Mouse (Mus musculus) brain, embryonic 14.5 days (tissue): ENCODE results near the gene Rab40b. TPM values are rescaled to one million over a fixed set of nuclear protein-coding genes. Genes with fewer than 3 reads are reported as not detected.
A peak's percentile ranks its signal among the peaks of the same experiment; 100 is the strongest.

Experiments
- DNase-seq: peaks from one replicate; pipeline ENCODE4 v3.0.0-alpha.2; 2011; ENCODE audit warnings: low read depth
- CTCF ChIP-seq: fragments of 200-500 bp; IDR thresholded peaks from 2 replicates; pipeline ENCODE4 v1.5.1; 2012; ENCODE audit warnings: inconsistent platforms, mild to moderate bottlenecking, moderate library complexity, borderline replicate concordance; ENCODE audit not compliant: insufficient read depth, insufficient read length; ENCODE audit errors: extremely low read depth
- POLR2A ChIP-seq: fragments of 200-500 bp; IDR thresholded peaks from 2 replicates; pipeline ENCODE4 v1.6.1; 2012; ENCODE audit warnings: mild to moderate bottlenecking, inconsistent platforms, borderline replicate concordance; ENCODE audit not compliant: poor library complexity, insufficient read depth, insufficient read length, severe bottlenecking; ENCODE audit errors: extremely low read depth
- polyA plus RNA-seq: library from polyadenylated mRNA; depleted of rRNA; stranded (reverse); fragments of >200 nt; gene quantifications from 2 replicates; pipeline ENCODE4 v1.2.3, GENCODE M21; 2012; rRNA removed

Gene Rab40b
- polyA plus RNA-seq, result 5.5 and 5.7 TPM in 2 replicates

GRCm38 (mm10) chr11:121387750-121388553 is at the start of gene Rab40b:
Gene Rab40b, minus strand, starts transcription at chr11:121388251.
- TF ChIP-seq CTCF, result no peak
- 0 out of 2 replicates have a peak, but pooled peaks have one; percentile 33 for TF ChIP-seq POLR2A
- peak; percentile 99 for DNase-seq

GRCm38 (mm10) chr11:121437236-121437635 is 49.2 kb upstream of the Rab40b start:
- TF ChIP-seq POLR2A (no peak), CTCF (no peak)
- no peak for DNase-seq

GRCm38 (mm10) chr11:121434156-121435155 is 46.4 kb upstream of the Rab40b start, which contains the start of gene Fn3k:
Gene Fn3k, plus strand, starts transcription at chr11:121434913.
- TF ChIP-seq POLR2A, result no peak
- no peak for TF ChIP-seq CTCF
- DNase-seq, result peak; percentile 95

GRCm38 (mm10) chr11:121433397-121433796 is 45.3 kb upstream of the Rab40b start:
- TF ChIP-seq POLR2A (no peak), CTCF (no peak)
- no peak for DNase-seq

DNA sequence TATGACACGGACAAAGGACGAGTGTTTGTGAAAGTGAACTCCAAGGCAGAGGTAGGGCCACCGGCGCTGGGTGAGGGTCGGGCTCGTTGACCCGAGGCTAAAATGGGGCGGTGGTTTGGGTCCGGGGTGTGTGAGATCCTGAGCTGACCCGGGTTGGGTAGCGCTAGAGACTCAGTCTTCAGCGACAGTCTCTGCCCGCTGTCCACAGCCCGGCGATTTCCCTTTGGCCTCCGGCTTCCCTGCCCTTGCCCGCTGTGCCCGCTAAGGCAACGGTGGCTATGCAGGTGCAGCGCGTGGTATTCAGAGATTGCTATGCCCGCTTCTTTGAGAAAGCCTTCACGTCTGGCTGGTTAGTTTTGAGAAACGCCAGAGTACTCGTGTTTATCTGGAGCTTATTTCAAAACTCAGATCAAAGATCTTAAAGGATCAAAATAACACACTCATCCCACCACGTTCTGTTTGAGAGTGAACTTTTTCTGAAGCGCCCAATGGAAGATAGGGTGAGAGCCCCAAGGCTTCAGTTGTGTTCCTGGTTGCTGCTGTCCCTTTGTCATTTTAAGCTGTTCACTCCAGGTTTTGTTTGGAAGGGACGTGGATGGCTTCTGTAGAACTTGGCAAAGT is 33.6 kb upstream of the Rab40b start:
- TF ChIP-seq CTCF (no peak), POLR2A (no peak)
- no peak for DNase-seq

- TF ChIP-seq POLR2A, result peak; percentile 42; the same call in 1 of the 2 replicates
- no peak for TF ChIP-seq CTCF
- peak; percentile 99 for DNase-seq
Observed at GRCm38 (mm10) chr11:121420830-121421552, 32.9 kb upstream of the Rab40b start, which contains the start of gene Fn3krp. Gene Fn3krp, plus strand, starts transcription at chr11:121421401.

- TF ChIP-seq POLR2A (no peak), CTCF (no peak)
- DNase-seq, result no peak
Observed at GRCm38 (mm10) chr11:121420379-121420778, 32.3 kb upstream of the Rab40b start.

DNA sequence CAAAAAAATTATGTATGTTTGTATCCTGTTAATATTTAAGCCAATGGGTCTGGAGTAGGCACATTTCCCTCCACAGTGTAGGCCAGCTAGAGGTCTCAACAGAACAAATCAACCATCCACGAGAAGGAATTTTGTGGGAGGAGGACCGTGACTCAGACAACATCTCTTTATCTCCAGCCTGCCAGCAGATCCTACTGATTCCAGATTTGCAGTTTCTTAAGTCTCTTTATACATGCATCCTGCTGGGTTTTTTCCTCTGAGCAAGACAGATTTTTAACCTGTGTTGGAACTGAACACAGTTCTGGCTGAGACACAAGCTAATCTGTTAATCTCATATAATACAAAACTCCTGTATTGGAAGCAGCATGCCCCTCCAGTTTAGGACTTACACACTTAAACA is 30.9 kb upstream of the Rab40b start:
- TF ChIP-seq CTCF (no peak), POLR2A (no peak)
- no peak for DNase-seq

DNA sequence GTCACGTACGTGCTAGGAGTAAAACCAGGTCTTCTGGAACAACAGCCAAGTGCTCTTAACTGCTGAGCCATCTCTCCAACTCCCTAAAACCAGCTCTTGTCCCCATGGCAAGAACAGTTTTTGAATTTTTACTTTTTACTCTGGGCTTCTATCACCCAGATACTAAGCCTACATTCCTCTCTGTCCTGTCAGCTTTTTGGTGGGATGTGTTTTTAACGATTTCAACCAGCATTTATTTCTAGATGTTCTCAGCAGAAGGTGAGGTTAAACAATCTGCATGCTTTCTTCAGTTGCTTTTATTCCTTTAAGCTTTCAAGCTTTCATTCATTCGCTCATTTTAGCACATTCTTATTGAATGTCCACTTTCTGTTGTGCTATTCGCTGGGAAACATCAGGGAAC is 29.9 kb upstream of the Rab40b start:
- no peak for TF ChIP-seq CTCF
- no peak for TF ChIP-seq POLR2A

DNA sequence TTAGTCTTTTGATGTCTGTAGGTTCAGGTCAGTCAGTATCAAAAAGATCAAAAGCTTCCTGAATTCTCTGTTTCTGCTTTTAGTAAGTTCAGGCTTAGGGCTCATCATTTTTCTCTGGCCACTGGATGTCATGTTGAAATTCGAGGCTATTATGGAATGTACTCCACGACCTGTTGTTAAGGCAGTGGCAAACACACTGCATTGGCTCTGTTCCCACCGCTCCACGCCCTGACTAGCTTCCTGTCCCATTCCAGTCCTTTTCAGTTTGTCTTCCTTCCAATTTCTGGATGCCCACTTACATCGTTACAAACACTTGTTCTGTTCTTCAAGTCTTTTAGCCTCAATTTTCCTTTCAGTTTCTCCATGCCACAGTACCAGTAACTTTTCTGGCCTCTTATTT is 27.3 kb upstream of the Rab40b start:
- DNase-seq, result no peak
- TF ChIP-seq POLR2A (no peak), CTCF (no peak)

More for the DNA sequence above, 29.9 kb upstream of the Rab40b start:
- DNase-seq, result no peak
